Mouse (Mus musculus) forebrain, postnatal 0 days (tissue): Measurements from ENCODE around the gene Slc32a1. TPM values are rescaled to one million over a fixed set of nuclear protein-coding genes. Genes with fewer than 3 reads are reported as not detected.

Experiments
- ATAC-seq: fragments of 200-750 bp; cut with Nextera tagmentation; 2 replicates; pipeline ENCODE4 v1.8.0; 2017; ENCODE audit warnings: mild to moderate bottlenecking, moderate library complexity
- DNase-seq: peaks from one replicate; pipeline ENCODE4 v3.0.0-alpha.2; 2015
- H3K27ac ChIP-seq: fragments of 300-500 bp; sonication (generic); 2 replicates; pipeline ENCODE4 v1.5.1; 2014; ENCODE audit warnings: low read depth, mild to moderate bottlenecking, antibody characterized with exemption, low read length, moderate library complexity, mixed read lengths
- H3K27me3 ChIP-seq: fragments of 300-500 bp; sonication (generic); 2 replicates; pipeline ENCODE4 v1.6.1; 2014; ENCODE audit warnings: mild to moderate bottlenecking, low read length, mixed read lengths; ENCODE audit not compliant: insufficient read depth
- H3K36me3 ChIP-seq: fragments of 300-500 bp; sonication (generic); 2 replicates; pipeline ENCODE4 v1.6.1; 2014; ENCODE audit warnings: mild to moderate bottlenecking, moderate library complexity; ENCODE audit not compliant: insufficient read depth
- H3K4me1 ChIP-seq: fragments of 300-500 bp; sonication (generic); 2 replicates; pipeline ENCODE4 v1.6.1; 2014; ENCODE audit warnings: antibody characterized with exemption; ENCODE audit not compliant: insufficient read depth
- H3K4me2 ChIP-seq: fragments of 300-500 bp; sonication (generic); 2 replicates; pipeline ENCODE4 v1.6.1; 2014; ENCODE audit warnings: low read depth, mild to moderate bottlenecking, moderate library complexity
- H3K4me3 ChIP-seq: fragments of 300-500 bp; sonication (generic); 2 replicates; pipeline ENCODE4 v1.5.1; 2014; ENCODE audit warnings: low read depth, low read length, mixed read lengths
- H3K9ac ChIP-seq: fragments of 300-500 bp; sonication (generic); 2 replicates; pipeline ENCODE4 v1.6.1; 2014; ENCODE audit warnings: mild to moderate bottlenecking
- H3K9me3 ChIP-seq: fragments of 300-500 bp; sonication (generic); 2 replicates; pipeline ENCODE4 v1.6.1; 2016; ENCODE audit warnings: low read length
- CTCF ChIP-seq: sonication (generic); IDR thresholded peaks from 2 replicates; pipeline ENCODE4 v1.5.1; 2016; ENCODE audit warnings: antibody characterized with exemption, control low read depth, low read depth
- whole genome bisulfite sequencing: fragments of 180-500 bp; shearing (Covaris S2); extraction: QIAGEN DNeasy Blood & Tissue Kit; methylation state at CpG from one replicate; pipeline ENCODE4 v1.1.7; 2014; 5-methylcytosine and 5-hydroxymethylcytosine counted together
- polyA plus RNA-seq: library from polyadenylated mRNA; unstranded; fragments of >200 nt; fragmentation: Nextera tagmentation; extraction: Ambion mirVana; gene quantifications from 2 replicates; pipeline ENCODE4 v1.2.1, GENCODE M21; 2015
- total RNA-seq: library from RNA; depleted of rRNA; stranded (reverse); fragments of >200 nt; gene quantifications from 2 replicates; pipeline ENCODE4 v1.2.3, GENCODE M21; 2014

Slc32a1 gene
- total and polyA plus RNA-seq, 2 experiments from 2014 or later = 10.8 to 37.4 TPM

DNA sequence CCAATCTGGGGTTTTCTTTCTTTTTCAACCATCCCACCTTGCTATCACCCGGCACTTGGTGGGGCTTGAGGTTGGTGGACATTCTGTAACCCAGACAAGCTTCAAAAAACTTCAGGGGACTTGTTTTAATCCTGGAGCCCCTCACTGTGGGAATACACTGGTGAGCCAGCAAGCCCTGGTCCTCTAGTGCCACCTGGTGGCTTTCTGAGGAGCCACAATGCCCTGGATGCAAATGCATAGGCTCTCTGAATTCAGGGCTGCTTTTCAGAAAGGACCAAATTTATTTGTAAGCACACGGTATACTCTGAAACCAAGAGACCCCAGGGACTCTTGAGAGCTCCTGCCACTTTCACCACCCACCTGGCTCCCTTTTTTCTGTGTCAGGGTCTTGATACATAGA lies 31.3 kb downstream of the Slc32a1 start:
- Histone ChIP-seq H3K4me2 (no peak overlapping the region), H3K36me3 (peaks cover 40% of the 10 kb centered on the region), H3K4me3 (no peak overlapping the region), H3K9me3 (no peaks in the 10 kb centered on the region), H3K27me3 (no peaks in the 10 kb centered on the region), H3K9ac (no peak overlapping the region), H3K27ac (no peak overlapping the region), H3K4me1 (no peaks in the 10 kb centered on the region)
- peak; percentile 95 for TF ChIP-seq CTCF
- ATAC-seq = peak; percentile 81
- WGBS = 24% methylated on average over 2 of the region's 2 CpGs
- peak; percentile 87 for DNase-seq

- no peak for TF ChIP-seq CTCF
- no peak overlapping the region for H3K9ac ChIP-seq
- H3K27me3 ChIP-seq = no peaks in the 10 kb centered on the region
- no peak overlapping the region for H3K4me3 ChIP-seq
- ATAC-seq (no peak), DNase-seq (no peak)
- no peak overlapping the region for H3K27ac ChIP-seq
- H3K4me1 ChIP-seq = no peaks in the 10 kb centered on the region
- no peaks in the 10 kb centered on the region for H3K9me3 ChIP-seq
- 98% methylated on average over 2 of the region's 2 CpGs for WGBS
- no peak overlapping the region for H3K4me2 ChIP-seq
- H3K36me3 ChIP-seq = peaks cover 32% of the 10 kb centered on the region
These were observed 32.0 kb downstream of the Slc32a1 start for GRCm38 (mm10) chr2:158642587-158642986.

GRCm38 (mm10) chr2:158643791-158644190 lies 33.2 kb downstream of the Slc32a1 start:
- Histone ChIP-seq H3K36me3 (peaks cover 20% of the 10 kb centered on the region; the same call in 1 of the 2 replicates), H3K4me2 (no peak overlapping the region), H3K9ac (no peak overlapping the region), H3K4me1 (no peaks in the 10 kb centered on the region), H3K4me3 (no peak overlapping the region), H3K27me3 (no peaks in the 10 kb centered on the region), H3K27ac (no peak overlapping the region), H3K9me3 (no peaks in the 10 kb centered on the region)
- no peak for ATAC-seq
- no peak for TF ChIP-seq CTCF
- DNase-seq = no peak
- 68% methylated on average over 3 of the region's 3 CpGs for WGBS

DNA sequence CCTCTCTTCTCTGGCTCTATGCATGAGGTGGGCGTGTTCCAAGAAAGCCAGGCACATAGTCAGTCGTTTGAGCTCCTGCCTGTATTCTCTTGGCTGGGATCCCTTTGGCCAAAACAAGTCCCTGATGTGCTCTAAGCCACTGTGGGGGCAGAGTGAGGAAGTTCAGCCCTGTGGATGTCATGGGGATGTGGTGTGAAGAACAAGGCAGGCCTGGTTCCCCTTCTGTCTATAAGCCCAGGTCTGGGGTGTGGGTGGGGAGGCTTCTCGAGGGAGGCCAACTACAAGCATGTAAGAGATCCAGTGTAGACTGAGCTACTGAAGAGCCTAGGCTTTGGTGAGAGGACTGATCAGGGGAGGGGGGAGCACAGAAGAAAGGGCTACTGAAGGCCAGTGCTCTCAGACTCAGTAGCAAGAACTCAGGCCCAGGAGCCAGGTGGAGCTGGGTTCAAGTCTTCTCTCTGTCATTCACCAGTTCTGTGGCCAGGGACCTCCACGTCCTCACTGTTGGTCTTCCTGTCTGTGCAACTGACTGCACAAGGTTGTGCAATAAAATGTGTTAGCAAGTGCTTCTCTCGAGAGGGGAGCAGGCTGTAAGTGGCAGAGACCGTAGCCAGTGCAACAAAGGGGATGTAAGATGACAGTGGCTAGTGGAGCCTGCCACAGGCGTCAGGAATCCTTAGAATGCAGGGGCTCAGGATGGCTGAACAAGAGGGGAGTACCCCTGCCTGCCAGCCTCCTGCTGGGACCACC lies 40.8 kb downstream of the Slc32a1 start:
- H3K4me3 ChIP-seq = no peak overlapping the region
- H3K4me1 ChIP-seq = no peaks in the 10 kb centered on the region
- WGBS = 49% methylated on average over 7 of the region's 7 CpGs
- H3K27ac ChIP-seq = no peak overlapping the region
- no peaks in the 10 kb centered on the region for H3K9me3 ChIP-seq
- H3K9ac ChIP-seq = no peak overlapping the region
- no peaks in the 10 kb centered on the region for H3K36me3 ChIP-seq
- no peak overlapping the region for H3K4me2 ChIP-seq
- DNase-seq = no peak
- no peaks in the 10 kb centered on the region for H3K27me3 ChIP-seq
- no peak for TF ChIP-seq CTCF
- no peak for ATAC-seq

- no peak overlapping the region for H3K9ac ChIP-seq
- H3K4me1 ChIP-seq = no peaks in the 10 kb centered on the region
- no peak overlapping the region for H3K27ac ChIP-seq
- ATAC-seq (peak; percentile 87), DNase-seq (peak; percentile 85)
- no peak overlapping the region for H3K4me3 ChIP-seq
- no peaks in the 10 kb centered on the region for H3K9me3 ChIP-seq
- H3K4me2 ChIP-seq = no peak overlapping the region
- peak; percentile 90 for TF ChIP-seq CTCF
- no peaks in the 10 kb centered on the region for H3K27me3 ChIP-seq
- 5% methylated on average over 4 of the region's 4 CpGs for WGBS
- H3K36me3 ChIP-seq = no peaks in the 10 kb centered on the region
These were observed 42.4 kb downstream of the Slc32a1 start for GRCm38 (mm10) chr2:158652985-158653384.

- no peak overlapping the region for H3K4me3 ChIP-seq
- no peak overlapping the region for H3K9ac ChIP-seq
- no peak overlapping the region for H3K27ac ChIP-seq
- no peak for TF ChIP-seq CTCF
- no peak for ATAC-seq
- DNase-seq = no peak
- no peaks in the 10 kb centered on the region for H3K9me3 ChIP-seq
- no peak overlapping the region for H3K4me2 ChIP-seq
- no peaks in the 10 kb centered on the region for H3K27me3 ChIP-seq
- WGBS = 84% methylated on average over 9 of the region's 9 CpGs
- no peaks in the 10 kb centered on the region for H3K4me1 ChIP-seq
- H3K36me3 ChIP-seq = no peaks in the 10 kb centered on the region
These were observed 44.1 kb downstream of the Slc32a1 start for GRCm38 (mm10) chr2:158654717-158655116.

DNA sequence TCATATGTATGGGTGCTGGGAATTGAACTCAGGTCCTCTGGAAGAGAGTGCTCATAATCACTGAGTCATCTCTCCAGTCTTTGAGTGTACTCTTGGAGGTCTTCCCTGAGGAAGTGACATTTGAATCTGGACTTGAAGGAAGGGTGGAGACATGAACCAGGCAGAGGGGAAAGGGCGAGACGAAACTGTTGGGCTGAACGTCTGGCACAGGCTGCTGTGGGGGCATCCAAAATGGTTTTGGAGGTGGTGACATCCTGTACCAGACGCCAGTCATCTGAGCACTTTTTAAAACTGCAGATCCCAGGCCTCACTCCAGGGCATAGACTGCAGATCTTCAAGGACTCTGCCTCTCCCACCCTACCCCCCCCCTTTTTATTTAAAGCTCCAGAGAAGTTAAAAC lies 45.2 kb downstream of the Slc32a1 start:
- Histone ChIP-seq H3K4me2 (no peak overlapping the region), H3K9me3 (no peaks in the 10 kb centered on the region), H3K4me3 (no peak overlapping the region), H3K36me3 (no peaks in the 10 kb centered on the region), H3K9ac (no peak overlapping the region), H3K4me1 (no peaks in the 10 kb centered on the region), H3K27ac (no peak overlapping the region), H3K27me3 (no peaks in the 10 kb centered on the region)
- TF ChIP-seq CTCF = no peak
- DNase-seq = no peak
- 84% methylated on average over 4 of the region's 4 CpGs for WGBS
- no peak for ATAC-seq
